Mouse (Mus musculus): ENCODE measurements around the gene Josd2.

Josd2 gene

DNA sequence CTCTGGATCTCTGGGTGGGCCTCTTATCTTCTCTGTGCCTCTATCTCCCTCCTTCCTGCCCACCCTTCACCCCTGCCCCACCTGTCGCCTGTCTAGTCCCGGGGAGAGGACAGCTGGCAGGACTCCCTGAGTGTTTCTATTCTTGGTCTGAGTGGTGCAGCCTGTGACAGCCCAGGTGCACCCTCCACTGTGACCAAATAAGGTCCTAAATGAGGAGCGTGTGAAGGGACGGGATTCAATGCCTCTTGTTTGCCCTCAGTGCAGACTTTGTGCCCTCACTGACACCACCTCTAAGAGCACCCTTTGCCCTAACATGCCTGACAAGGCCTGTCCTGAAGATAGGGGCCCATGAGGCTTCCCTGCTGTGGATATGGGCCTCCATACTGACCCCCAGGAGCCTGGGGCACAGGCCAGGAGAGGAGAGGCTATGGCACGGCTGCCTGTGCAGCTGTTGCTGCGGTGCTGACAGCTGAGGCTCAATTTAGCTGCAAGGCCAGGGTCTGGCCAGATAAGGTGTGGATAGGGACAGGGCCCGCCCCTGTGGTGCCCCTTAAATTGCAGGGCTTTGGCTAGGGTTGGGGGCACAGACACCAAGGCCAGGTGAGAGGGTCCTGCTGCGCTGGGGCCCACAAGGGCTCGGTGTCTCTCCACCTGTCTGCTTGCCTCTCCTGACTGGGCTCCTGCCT, 5.3 kb downstream of the Josd2 start:
- no peak for DNase-seq

DNA sequence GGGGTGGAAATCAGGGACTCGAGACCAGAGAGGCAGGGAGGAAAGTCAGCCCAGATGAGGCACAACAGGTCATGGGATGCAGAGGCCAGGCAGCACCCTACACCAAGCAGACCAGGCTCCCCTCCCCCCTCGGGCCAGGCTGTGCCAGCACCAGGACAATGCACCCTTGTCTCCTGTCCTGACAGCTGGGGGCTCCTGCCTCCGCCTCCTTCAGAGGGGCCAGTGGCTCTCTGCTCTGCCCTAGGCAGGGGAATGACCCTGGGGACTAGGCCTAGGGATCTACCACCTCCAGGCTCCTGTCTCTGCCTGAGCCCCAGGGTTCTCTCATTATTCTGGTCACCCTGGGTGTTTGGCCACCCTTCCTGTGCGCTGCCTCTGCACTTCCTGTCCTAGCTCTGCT, 6.6 kb downstream of the Josd2 start:
- DNase-seq, result no peak

DNA sequence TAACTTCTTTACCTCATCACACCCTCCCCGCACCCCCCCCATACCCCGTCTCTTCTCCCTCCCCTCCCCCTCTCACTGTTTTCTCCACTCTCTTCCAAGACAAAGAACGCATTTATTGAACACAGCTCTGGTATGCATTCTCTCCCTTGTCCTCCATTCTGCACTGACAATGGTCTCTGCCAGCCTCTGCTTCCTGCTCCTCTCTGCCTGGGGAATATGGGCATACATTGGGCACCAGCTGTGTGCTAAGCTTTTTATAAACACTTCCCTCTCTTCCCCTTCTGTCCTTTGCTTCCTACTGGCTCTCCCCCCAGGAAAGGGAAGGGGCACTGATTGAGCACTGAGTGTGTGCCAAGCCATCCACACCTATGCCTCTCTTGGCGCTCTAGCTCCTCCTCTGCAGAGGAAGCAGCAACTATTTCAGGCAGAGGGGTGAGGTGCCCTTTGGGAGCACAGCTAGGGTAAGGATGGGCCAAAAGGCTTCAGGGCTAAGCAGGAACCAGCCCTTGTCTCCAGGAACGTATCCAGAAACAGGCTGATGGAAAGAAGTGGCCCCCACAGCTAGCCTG, 7.3 kb downstream of the Josd2 start:
- DNase-seq, result no peak

GRCm38 (mm10) chr7:44482836-44483435, 15.2 kb downstream of the Josd2 start:
- no peak for DNase-seq

- no peak for DNase-seq
These were observed 16.3 kb downstream of the Josd2 start for GRCm38 (mm10) chr7:44484109-44484508.

DNA sequence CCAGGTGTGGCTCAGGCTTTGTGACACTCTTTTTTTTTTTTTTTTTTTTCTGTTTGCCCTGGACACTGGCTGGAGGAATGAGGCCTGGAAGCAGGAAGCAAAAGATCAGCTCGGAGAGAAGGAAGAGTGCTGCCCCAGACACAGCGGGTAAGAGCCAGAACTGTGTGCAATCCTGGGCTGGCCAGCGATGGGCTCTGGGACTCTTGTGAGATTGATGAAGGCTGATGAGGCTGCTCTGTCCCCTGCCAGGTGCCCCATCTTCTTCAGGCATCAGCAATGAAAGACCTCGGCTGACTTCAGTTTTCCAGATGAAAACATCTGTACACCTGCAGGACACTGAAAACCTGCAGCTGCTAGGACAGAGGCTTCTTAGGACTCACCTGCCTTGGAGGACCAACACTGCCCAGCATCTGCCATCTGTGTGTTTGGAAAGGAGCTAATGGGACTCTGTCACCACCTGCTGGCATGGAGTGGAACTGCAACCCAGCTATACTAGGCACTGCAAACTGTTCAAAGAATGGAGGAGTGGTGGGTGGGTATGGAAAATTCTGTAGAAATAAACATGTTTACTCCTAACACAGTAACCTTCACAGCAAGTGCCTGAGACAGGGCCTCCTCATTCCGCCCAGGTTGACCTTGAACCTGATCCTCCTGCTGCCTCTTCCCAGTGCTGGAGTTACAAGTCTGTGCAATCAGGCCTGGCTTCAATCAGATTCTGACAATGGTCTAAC, 17.2 kb downstream of the Josd2 start:
- peak; percentile 74 to 84 for DNase-seq

GRCm38 (mm10) chr7:44485572-44486195, 17.9 kb downstream of the Josd2 start:
- no peak for DNase-seq

GRCm38 (mm10) chr7:44486927-44487575, 19.3 kb downstream of the Josd2 start:
- DNase-seq, result no peak

DNA sequence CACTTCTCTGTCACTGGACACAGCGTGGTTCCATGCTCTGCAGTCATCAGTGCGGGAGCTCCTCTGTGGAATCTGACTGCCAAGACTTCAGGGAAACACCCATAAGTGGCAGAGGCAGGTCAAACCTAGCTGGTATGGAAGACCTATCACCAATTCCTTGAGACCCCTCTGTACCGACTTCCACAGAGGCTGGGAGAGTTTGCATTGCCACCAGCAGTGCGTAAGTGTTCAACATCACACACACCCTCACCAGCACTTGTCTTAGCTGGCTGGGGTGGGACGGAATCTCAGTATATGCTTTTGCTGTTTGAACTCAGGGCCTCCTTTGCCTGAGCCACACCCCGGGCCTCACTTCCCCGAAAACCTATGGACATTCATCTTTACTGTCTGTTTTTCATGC, 20.2 kb downstream of the Josd2 start:
- DNase-seq, result no peak

DNA sequence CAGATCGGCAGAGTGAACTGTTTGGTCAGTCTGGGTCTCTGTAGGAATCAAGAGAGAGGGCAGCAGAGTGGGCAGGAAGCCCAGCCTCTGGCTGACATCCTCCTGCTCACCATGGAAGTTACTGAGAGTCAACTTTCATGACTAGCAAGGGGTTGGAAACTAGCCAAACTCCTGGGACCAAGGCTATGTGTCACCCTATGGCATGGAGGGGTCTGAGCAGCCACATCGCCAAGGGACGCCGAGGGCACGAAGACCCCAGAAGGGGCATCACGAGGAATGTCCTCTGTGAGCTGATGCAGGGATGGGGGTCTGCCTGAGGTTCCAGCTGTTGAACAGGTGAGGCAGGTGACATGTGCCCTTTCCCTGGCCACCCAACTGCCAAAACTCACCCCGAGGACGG, 20.8 kb downstream of the Josd2 start:
- peak in 1 of 2 experiments; percentile 38 for DNase-seq

DNA sequence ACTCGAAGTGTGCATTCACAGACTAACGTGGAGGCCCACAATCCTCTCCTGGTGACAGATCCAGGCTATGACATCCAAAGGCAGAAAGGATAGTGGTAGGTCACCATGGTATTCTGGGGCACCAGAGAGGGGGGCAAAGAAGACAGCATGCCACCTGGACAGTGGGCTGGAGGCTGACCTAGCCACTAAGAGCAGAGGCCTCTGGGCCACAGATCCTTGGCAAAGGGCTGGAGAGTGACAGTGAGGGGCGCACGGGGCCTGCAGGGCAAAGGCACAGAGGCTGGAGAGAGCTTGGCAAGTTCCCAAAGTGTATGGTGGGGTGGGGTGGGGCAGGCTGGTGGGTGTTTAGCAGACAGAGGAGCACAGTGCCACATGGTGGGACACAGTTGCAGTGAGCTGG, 22.5 kb downstream of the Josd2 start:
- no peak for DNase-seq

DNA sequence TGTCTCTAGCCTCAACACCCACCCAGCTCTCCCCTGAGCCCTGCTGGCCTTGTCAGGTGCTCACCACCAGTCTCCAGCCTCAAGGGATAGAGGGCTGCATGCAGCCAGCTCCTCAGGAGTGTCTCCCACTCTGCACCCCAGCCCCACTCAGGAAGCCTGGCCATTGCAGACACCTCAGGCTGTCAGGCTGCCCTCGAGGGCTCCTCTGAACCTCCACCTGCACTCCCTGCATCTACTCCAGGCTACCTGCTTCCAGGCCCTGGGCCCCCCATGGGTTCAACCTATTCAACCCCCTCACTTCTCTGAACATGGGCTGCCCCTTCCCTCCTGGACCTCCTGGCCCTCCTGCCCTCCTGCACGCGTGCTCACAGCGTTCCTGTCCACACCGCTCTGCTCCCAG, 23.6 kb downstream of the Josd2 start:
- DNase-seq, result no peak

GRCm38 (mm10) chr7:44492166-44492826, 24.5 kb downstream of the Josd2 start:
- peak in 1 of 2 experiments; percentile 32 for DNase-seq

GRCm38 (mm10) chr7:44494681-44495080, 26.9 kb downstream of the Josd2 start:
- DNase-seq, result peak in 1 of 2 experiments; percentile 35

- DNase-seq, result no peak
These were observed 27.3 kb downstream of the Josd2 start for GRCm38 (mm10) chr7:44495086-44495485.

GRCm38 (mm10) chr7:44495992-44496770, 28.4 kb downstream of the Josd2 start, which contains the start of the genes Emc10 and Fam71e1:
Gene Emc10, minus strand, starts transcription at chr7:44496529.
Gene Fam71e1, plus strand, starts transcription at chr7:44496581.
- peak; percentile 98 to 99 for DNase-seq

DNA sequence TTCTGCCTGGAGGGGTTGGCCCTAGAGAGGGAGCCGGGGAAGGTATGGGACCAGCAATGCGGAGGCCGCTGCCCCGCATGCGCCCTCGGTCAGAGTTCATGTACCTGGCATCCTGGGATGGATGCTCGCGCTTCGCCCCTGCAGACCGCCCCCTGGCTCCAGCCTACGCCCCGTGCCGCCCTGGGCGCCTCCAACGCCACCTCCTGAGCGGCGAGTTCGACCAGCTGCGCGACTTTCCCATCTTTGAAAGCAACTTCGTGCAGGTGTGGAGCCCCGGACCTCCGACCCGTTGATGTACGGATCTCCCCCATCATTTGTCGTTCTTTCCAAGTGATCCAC, 29.0 kb downstream of the Josd2 start:
- DNase-seq, result no peak

DNA sequence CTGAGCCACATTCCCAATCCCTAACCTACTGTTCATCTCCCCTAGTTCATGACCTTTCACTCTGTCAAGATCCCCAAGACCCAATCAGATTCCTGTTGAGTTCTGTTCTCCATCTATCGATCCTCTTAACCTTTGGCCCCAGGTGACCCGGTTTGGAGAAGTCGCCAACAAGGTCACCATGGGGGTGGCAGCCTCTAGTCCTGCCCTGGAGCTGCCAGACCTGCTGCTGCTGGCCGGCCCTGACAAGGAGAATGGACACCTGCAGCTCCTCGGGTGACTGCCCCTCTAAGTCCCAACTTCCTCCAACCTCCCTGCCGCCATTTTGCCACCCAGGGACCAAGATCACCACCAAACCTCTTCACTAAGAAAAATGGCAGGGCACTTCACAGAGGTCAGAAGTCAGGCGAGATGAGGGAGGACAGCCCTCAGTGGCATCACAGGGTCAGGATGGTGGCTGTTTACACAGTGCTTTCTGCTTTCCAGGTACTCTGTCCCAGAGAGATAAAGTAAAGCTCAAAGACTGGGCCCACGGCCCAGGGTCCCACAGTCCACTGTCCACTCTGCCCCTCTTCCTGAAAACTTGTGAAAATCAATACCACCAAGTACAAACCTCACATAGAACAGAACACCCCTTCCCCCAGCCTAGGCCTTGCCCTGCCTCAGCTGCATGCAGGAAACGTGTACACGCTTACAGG, 29.7 kb downstream of the Josd2 start:
- DNase-seq, result peak in 1 of 2 experiments; percentile 33

DNA sequence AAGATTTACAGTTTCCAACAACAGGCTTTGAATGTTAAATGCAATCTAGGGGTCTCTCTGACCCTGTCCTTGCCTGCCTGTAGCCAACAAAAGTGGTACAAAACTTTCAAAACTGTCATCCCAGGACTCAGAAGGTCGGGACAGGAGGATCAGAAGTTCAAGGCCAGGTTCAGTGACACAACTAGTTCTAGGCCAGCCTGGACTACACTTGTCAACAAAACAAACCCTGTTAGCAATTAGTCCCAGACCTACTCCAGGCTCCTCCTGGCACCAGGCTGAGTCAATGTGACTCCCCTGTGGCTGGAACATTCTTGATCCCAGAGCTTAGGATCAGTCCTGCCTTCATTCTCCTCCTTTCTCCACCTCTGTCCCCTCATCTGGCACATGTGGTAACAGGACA, 31.1 kb downstream of the Josd2 start:
- DNase-seq, result no peak

DNA sequence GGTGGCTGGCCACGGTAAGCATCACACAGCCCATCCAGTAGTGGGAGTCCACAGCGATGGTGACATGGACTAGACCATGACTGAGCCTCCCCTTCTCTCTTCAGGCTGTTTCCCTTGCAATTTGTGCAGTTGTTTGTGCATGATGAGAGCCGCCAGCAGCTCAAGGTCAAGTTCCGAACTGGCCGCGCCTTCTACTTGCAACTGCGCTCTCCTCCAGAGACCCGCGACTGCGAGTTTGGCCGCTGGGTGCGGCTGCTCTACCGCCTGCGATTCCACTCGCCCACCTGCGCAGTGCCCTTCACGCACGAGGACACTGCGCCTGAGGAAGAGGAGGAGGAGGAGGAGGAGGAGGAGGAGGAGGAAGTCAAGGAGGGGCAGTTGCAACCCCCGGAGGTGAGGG, 32.3 kb downstream of the Josd2 start:
- peak in 1 of 2 experiments; percentile 31 for DNase-seq

Measured in kidney, postnatal 25 days (tissue).